Mouse (Mus musculus) embryo, embryonic 11.5 days (tissue): ENCODE results near the gene Rrad.
A peak's percentile ranks its signal among the peaks of the same experiment; 100 is the strongest.

ENCODE experiments used
- DNase-seq: peaks from one replicate; pipeline ENCODE4 v3.0.0-alpha.2; 2012; ENCODE audit warnings: low read depth, low spot score

Rrad gene

GRCm38 (mm10) chr8:104613119-104613518 is 18.0 kb downstream of the Rrad start:
- DNase-seq = no peak

GRCm38 (mm10) chr8:104611613-104612012 is 19.5 kb downstream of the Rrad start:
- no peak for DNase-seq

GRCm38 (mm10) chr8:104610185-104610766 is 20.9 kb downstream of the Rrad start:
- no peak for DNase-seq

- DNase-seq = no peak
Observed at GRCm38 (mm10) chr8:104609222-104609621, 21.9 kb downstream of the Rrad start.

- no peak for DNase-seq
Observed at GRCm38 (mm10) chr8:104607944-104608343, 23.2 kb downstream of the Rrad start.

- DNase-seq = no peak
Observed at GRCm38 (mm10) chr8:104606329-104606728, 24.8 kb downstream of the Rrad start.

- no peak for DNase-seq
Observed at GRCm38 (mm10) chr8:104603245-104603593, 27.9 kb downstream of the Rrad start.

GRCm38 (mm10) chr8:104602468-104603244 is 28.5 kb downstream of the Rrad start:
- DNase-seq = peak; percentile 85

- DNase-seq = no peak
Observed at GRCm38 (mm10) chr8:104601941-104602371, 29.2 kb downstream of the Rrad start.

GRCm38 (mm10) chr8:104601386-104601785 is 29.7 kb downstream of the Rrad start:
- DNase-seq = no peak

- DNase-seq = no peak
Observed at GRCm38 (mm10) chr8:104598496-104598895, 32.6 kb downstream of the Rrad start.

- no peak for DNase-seq
Observed at GRCm38 (mm10) chr8:104597656-104598055, 33.5 kb downstream of the Rrad start.

- DNase-seq = no peak
Observed at GRCm38 (mm10) chr8:104595773-104596536, 35.2 kb downstream of the Rrad start.

- no peak for DNase-seq
Observed at GRCm38 (mm10) chr8:104594611-104595362, 36.3 kb downstream of the Rrad start.

- DNase-seq = no peak
Observed at GRCm38 (mm10) chr8:104593536-104594325, 37.4 kb downstream of the Rrad start.

GRCm38 (mm10) chr8:104592566-104592965 is 38.6 kb downstream of the Rrad start:
- no peak for DNase-seq

- DNase-seq = no peak
Observed at GRCm38 (mm10) chr8:104591856-104592255, 39.3 kb downstream of the Rrad start.

GRCm38 (mm10) chr8:104591133-104591834 is 39.8 kb downstream of the Rrad start, which contains the start of gene Pdp2:
Gene Pdp2, plus strand, starts transcription at chr8:104591451.
- peak; percentile 88 for DNase-seq

- DNase-seq = no peak
Observed at GRCm38 (mm10) chr8:104590284-104590683, 40.8 kb downstream of the Rrad start.

GRCm38 (mm10) chr8:104584522-104584921 is 46.6 kb downstream of the Rrad start:
- DNase-seq = no peak
